Comparison of ENCODE assay signal across 16 mouse cellular contexts in the genomic region with DNA sequence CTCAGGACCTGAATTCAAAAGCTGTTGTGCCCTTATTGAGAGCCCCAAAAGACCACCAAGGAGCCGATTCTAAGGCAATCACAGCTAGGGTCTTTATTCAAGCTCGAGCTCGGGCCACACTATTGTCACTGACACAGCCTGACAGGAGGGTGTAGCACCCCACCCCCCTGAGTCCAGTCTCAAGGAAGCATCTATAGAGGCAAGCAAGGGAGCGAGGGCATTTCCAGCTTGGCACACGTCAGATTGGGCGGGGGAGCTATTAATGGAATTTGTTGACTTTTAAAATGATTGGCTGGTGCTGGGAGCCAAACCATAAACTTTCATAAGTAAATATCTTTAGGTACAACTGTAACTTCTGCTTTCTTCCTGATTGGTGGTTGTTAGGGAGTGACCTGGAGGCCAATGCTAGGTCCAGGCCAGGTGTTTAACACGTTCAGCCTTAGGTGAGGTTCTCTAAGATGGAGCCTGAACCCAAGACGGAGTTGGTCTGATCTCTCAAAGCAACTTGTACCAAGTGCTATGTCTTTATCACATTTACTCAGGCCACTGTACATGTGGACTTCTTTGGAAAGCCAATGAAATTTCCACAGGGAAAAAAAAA. TPM values are rescaled to one million over a fixed set of nuclear protein-coding genes. Genes with fewer than 3 reads are reported as not detected.
"Had no signal": no experiment of that assay in that cellular context is flagged by ENCODE, and none has a peak within 500 bp of the region (broad histone marks: within the 10 kb centered on the region; RNA-seq: fewer than 3 reads in every experiment).

No protein-coding gene starts in this region.

- H3K9ac ChIP-seq: limb, embryonic 13.5 days; liver, embryonic 14.5 days; midbrain, embryonic 12.5 days had no signal

- DNase-seq: kidney, adult 8-10 months; kidney, postnatal 25 days; left cerebral cortex, postnatal 4 days; right cerebral cortex, postnatal 14 days; thymus, postnatal 4 days had no signal

- H3K27me3 ChIP-seq: limb, embryonic 13.5 days; midbrain, embryonic 12.5 days had no signal

- H3K36me3 ChIP-seq: limb, embryonic 13.5 days; midbrain, embryonic 12.5 days had no signal

- H3K27ac ChIP-seq: limb, embryonic 13.5 days; liver, embryonic 14.5 days; midbrain, embryonic 12.5 days; stomach, postnatal 0 days had no signal

- H3K4me1 ChIP-seq: limb, embryonic 13.5 days; midbrain, embryonic 12.5 days had no signal

- H3K4me3 ChIP-seq: limb, embryonic 13.5 days; midbrain, embryonic 12.5 days had no signal

- H3K9me3 ChIP-seq: limb, embryonic 13.5 days; midbrain, embryonic 12.5 days had no signal

- H3K4me2 ChIP-seq: limb, embryonic 13.5 days; midbrain, embryonic 12.5 days had no signal

RNA-seq across cellular contexts. Expression of gene 1700057G04Rik, which starts 3.5 kb away (rescaled TPM):
- total RNA-seq: layer of hippocampus, adult 18-20 months; layer of hippocampus, postnatal 10 days; left cerebral cortex, postnatal 4 days; liver, adult 2 months; megakaryocyte-erythroid progenitor cell, adult 5-6 weeks; midbrain, postnatal 0 days had no signal
- polyA plus RNA-seq: limb, embryonic 13.5 days; liver, adult 2 months; liver, embryonic 14.5 days; lung, embryonic 16.5 days; midbrain, embryonic 12.5 days; midbrain, postnatal 0 days; neural tube, embryonic 14.5 days; stomach, postnatal 0 days had no signal

RNA-seq across cellular contexts. Expression of gene Plscr2, which starts 30.3 kb away (rescaled TPM):
- polyA plus RNA-seq: neural tube, embryonic 14.5 days had no signal
